Mouse (Mus musculus) heart, embryonic 16.5 days (tissue): Measurements from ENCODE around the gene Cct8. TPM values are rescaled to one million over a fixed set of nuclear protein-coding genes. Genes with fewer than 3 reads are reported as not detected.

Experiments used
- ATAC-seq: fragments of 200-750 bp; cut with Nextera tagmentation; replicated peaks from 2 replicates; pipeline ENCODE4 v1.8.0; 2017; ENCODE audit warnings: moderate number of reproducible peaks; ENCODE audit not compliant: insufficient read depth, low FRiP score; ENCODE audit errors: extremely low read depth
- H3K27ac ChIP-seq: fragments of 300-500 bp; sonication (generic); 2 replicates; pipeline ENCODE4 v1.5.1; 2014; ENCODE audit warnings: mild to moderate bottlenecking, low read length, control low read depth, moderate library complexity
- H3K27me3 ChIP-seq: fragments of 300-500 bp; sonication (generic); 2 replicates; pipeline ENCODE4 v1.6.1; 2014; ENCODE audit warnings: low read length, mixed read lengths; ENCODE audit not compliant: control insufficient read depth, insufficient read depth
- H3K36me3 ChIP-seq: fragments of 300-500 bp; sonication (generic); 2 replicates; pipeline ENCODE4 v1.6.1; 2014; ENCODE audit not compliant: control insufficient read depth, insufficient read depth
- H3K4me1 ChIP-seq: fragments of 300-500 bp; sonication (generic); 2 replicates; pipeline ENCODE4 v1.6.1; 2014; ENCODE audit warnings: low read length, mixed read lengths; ENCODE audit not compliant: control insufficient read depth, insufficient read depth
- H3K4me2 ChIP-seq: fragments of 300-500 bp; sonication (generic); 2 replicates; pipeline ENCODE4 v1.6.1; 2014; ENCODE audit warnings: low read depth, mild to moderate bottlenecking, control low read depth, low read length
- H3K4me3 ChIP-seq: fragments of 300-500 bp; sonication (generic); 2 replicates; pipeline ENCODE4 v1.5.1; 2014; ENCODE audit warnings: mild to moderate bottlenecking, control low read depth, low read length
- H3K9ac ChIP-seq: fragments of 300-500 bp; sonication (generic); 2 replicates; pipeline ENCODE4 v1.6.1; 2014; ENCODE audit warnings: low read length, control low read depth
- H3K9me3 ChIP-seq: fragments of 300-500 bp; sonication (generic); replicated peaks from 2 replicates; pipeline ENCODE4 v1.6.1; 2016; ENCODE audit warnings: low read length; ENCODE audit not compliant: control insufficient read depth
- WGBS: fragments of 180-500 bp; shearing (Covaris S2); extraction: QIAGEN DNeasy Blood & Tissue Kit; methylation state at CpG from one replicate; pipeline ENCODE4 v1.1.7; 2014; 5-methylcytosine and 5-hydroxymethylcytosine counted together
- polyA plus RNA-seq: library from polyadenylated mRNA; unstranded; fragments of >200 nt; fragmentation: Nextera tagmentation; extraction: Ambion mirVana; gene quantifications from 2 replicates; pipeline ENCODE4 v1.2.1, GENCODE M21; 2015

Cct8 gene
- polyA plus RNA-seq, 1 experiment from 2014 or later: 348 TPM

GRCm38 (mm10) chr16:87454419-87455179 lies 41.1 kb downstream of the Cct8 start, which contains the start of gene Usp16:
Usp16 (plus strand) TSS chr16:87454703.
- H3K4me1 ChIP-seq: peaks cover 12% of the 10 kb centered on the region
- H3K4me2 ChIP-seq: peak within 1 kb of the TSS; percentile 87
- 8% methylated on average over 44 of the region's 45 CpGs for WGBS
- no peaks in the 10 kb centered on the region for H3K9me3 ChIP-seq
- peak within 1 kb of the TSS; percentile 84 for H3K27ac ChIP-seq
- peak within 1 kb of the TSS; percentile 69 for H3K4me3 ChIP-seq
- ATAC-seq: peak; percentile 96
- H3K9ac ChIP-seq: peak within 1 kb of the TSS; percentile 78
- 0 out of 2 replicates have a peak, but pooled peaks cover 2% of the 10 kb centered on the region for H3K36me3 ChIP-seq
- H3K27me3 ChIP-seq: no peaks in the 10 kb centered on the region

- ATAC-seq: no peak
- Histone ChIP-seq H3K9ac (no peak overlapping the region), H3K4me3 (no peak overlapping the region), H3K36me3 (no peaks in the 10 kb centered on the region), H3K4me2 (no peak overlapping the region), H3K9me3 (no peaks in the 10 kb centered on the region), H3K4me1 (peaks cover 12% of the 10 kb centered on the region), H3K27me3 (no peaks in the 10 kb centered on the region), H3K27ac (no peak overlapping the region)
- 86% methylated on average over 2 of the region's 2 CpGs for WGBS
These were observed 42.4 kb downstream of the Cct8 start for GRCm38 (mm10) chr16:87453226-87453625.

DNA sequence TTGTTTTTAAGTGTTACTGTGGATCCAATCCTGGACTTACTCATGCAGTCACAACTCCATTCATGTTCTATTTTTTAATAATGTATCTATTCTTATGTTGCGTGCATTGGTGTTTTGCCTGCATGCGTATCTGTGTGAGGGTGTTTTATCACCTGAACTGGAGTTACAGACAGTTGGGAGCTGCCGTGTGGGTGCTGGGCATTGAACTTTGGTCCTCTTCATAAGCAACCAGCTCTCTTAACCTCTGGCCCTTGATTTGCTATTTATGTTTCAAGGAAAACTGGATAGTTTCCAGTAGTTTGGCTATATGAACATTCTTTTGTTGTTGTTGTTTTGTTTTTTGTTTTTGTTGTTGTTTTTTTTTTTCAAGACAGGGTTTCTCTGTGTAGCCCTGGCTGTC lies 50.1 kb downstream of the Cct8 start:
- ATAC-seq: no peak
- WGBS: 91% methylated on average over 3 of the region's 3 CpGs
- H3K36me3 ChIP-seq: no peaks in the 10 kb centered on the region

DNA sequence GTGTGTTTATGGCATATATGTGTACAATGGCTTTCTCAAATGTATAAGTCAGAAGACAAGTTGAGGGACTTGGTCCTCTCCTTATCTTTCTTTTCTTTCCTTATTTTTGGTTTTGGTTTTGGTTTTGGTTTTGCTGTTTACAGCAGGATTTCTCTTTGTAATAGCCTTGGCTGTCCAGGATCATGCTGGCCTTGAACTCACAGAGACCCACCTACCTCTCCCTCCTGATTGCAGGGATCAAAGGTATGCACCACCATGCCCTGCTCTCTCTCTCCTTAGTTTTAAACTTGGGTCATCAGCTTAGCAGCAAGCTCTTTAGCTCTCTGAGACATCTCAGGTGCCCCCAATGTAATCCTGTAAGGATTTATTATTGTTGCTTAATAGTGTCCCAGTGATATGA lies 50.6 kb downstream of the Cct8 start:
- Histone ChIP-seq H3K4me3 (no peak overlapping the region), H3K27me3 (no peaks in the 10 kb centered on the region), H3K4me2 (no peak overlapping the region), H3K9ac (no peak overlapping the region), H3K9me3 (no peaks in the 10 kb centered on the region), H3K36me3 (no peaks in the 10 kb centered on the region), H3K27ac (no peak overlapping the region), H3K4me1 (peaks cover 8% of the 10 kb centered on the region)
- no peak for ATAC-seq

More for the DNA sequence above, 50.1 kb downstream of the Cct8 start:
- Histone ChIP-seq H3K4me3 (no peak overlapping the region), H3K27me3 (no peaks in the 10 kb centered on the region), H3K4me1 (peaks cover 8% of the 10 kb centered on the region), H3K27ac (no peak overlapping the region), H3K4me2 (no peak overlapping the region), H3K9ac (no peak overlapping the region), H3K9me3 (no peaks in the 10 kb centered on the region)

DNA sequence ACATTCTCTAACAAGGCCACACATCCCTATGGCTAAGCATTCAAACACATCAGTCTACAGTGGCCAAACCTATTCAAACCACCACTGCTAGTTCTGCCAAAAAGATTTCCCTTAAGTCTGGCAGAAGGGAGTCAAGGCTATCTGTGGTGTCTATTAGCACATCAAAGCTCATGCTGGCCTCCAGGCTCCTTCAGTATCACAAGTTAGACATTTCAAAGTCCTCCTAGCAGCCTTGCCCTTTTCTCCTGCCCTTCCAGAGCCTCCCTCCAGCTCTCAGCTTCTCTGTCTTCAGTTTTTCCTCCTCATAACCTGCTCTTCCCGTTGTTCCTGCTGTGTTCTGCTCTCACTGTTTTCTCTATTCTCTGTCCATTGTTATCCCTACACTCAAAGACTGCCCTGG lies 51.6 kb downstream of the Cct8 start:
- H3K27me3 ChIP-seq: no peaks in the 10 kb centered on the region
- no peak overlapping the region for H3K9ac ChIP-seq
- no peaks in the 10 kb centered on the region for H3K9me3 ChIP-seq
- H3K4me3 ChIP-seq: no peak overlapping the region
- no peak overlapping the region for H3K4me2 ChIP-seq
- H3K36me3 ChIP-seq: no peaks in the 10 kb centered on the region
- WGBS: 45% methylated on average over 1 of the region's 1 CpGs
- H3K27ac ChIP-seq: no peak overlapping the region
- peaks cover 14% of the 10 kb centered on the region for H3K4me1 ChIP-seq
- no peak for ATAC-seq

GRCm38 (mm10) chr16:87443245-87443644 lies 52.4 kb downstream of the Cct8 start:
- Histone ChIP-seq H3K9ac (no peak overlapping the region), H3K27ac (no peak overlapping the region), H3K4me1 (peaks cover 14% of the 10 kb centered on the region), H3K4me3 (no peak overlapping the region), H3K9me3 (no peaks in the 10 kb centered on the region), H3K27me3 (no peaks in the 10 kb centered on the region), H3K4me2 (no peak overlapping the region), H3K36me3 (no peaks in the 10 kb centered on the region)
- ATAC-seq: no peak

- Histone ChIP-seq H3K4me3 (no peak overlapping the region), H3K9ac (no peak overlapping the region), H3K9me3 (no peaks in the 10 kb centered on the region), H3K27ac (no peak overlapping the region), H3K4me2 (no peak overlapping the region), H3K36me3 (no peaks in the 10 kb centered on the region), H3K27me3 (no peaks in the 10 kb centered on the region), H3K4me1 (peaks cover 14% of the 10 kb centered on the region)
- 43% methylated on average over 5 of the region's 5 CpGs for WGBS
- no peak for ATAC-seq
These were observed 53.4 kb downstream of the Cct8 start for GRCm38 (mm10) chr16:87442291-87442690.

DNA sequence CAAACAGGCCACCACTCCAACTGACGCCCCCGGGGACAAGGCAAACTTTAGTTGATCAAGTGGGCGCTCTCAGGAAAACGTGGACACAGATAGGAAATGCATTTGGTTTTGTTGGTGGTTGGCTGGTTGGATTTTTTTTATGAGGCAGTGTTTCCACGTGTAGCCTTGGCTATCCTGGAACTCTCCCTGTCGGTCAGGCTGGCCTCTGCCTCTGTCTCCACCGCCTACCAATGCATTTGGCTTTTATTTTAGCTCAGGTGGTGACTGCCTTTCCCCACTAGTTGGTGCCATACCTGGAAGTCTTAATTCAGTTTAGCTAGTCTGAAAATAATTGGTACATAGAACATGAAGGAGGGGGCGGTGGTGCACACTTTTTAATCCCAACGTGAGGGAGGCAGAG lies 54.6 kb downstream of the Cct8 start:
- peak overlapping the region; percentile 94 for H3K4me3 ChIP-seq
- peaks cover 14% of the 10 kb centered on the region for H3K4me1 ChIP-seq
- peak overlapping the region; percentile 73 for H3K4me2 ChIP-seq
- ATAC-seq: no peak
- no peaks in the 10 kb centered on the region for H3K9me3 ChIP-seq
- H3K27ac ChIP-seq: no peak overlapping the region; the same call in 1 of the 2 replicates
- 22% methylated on average over 9 of the region's 9 CpGs for WGBS
- peak overlapping the region; percentile 99 for H3K9ac ChIP-seq
- H3K27me3 ChIP-seq: no peaks in the 10 kb centered on the region
- 0 out of 2 replicates have a peak, but pooled peaks cover 2% of the 10 kb centered on the region for H3K36me3 ChIP-seq

GRCm38 (mm10) chr16:87440184-87440686 lies 55.4 kb downstream of the Cct8 start, which contains the start of gene Rwdd2b:
Rwdd2b (minus strand) TSS chr16:87440573.
- Histone ChIP-seq H3K27ac (peak within 1 kb of the TSS; percentile 94), H3K4me2 (peak within 1 kb of the TSS; percentile 79), H3K36me3 (0 out of 2 replicates have a peak, but pooled peaks cover 2% of the 10 kb centered on the region), H3K9ac (peak within 1 kb of the TSS; percentile 99), H3K4me1 (peaks cover 14% of the 10 kb centered on the region), H3K4me3 (peak within 1 kb of the TSS; percentile 94), H3K27me3 (no peaks in the 10 kb centered on the region), H3K9me3 (no peaks in the 10 kb centered on the region)
- peak; percentile 98 for ATAC-seq
- WGBS: under 1% methylated on average over 38 of the region's 38 CpGs
